Comparison of ENCODE assay signal across 13 mouse cellular contexts in the genomic region with DNA sequence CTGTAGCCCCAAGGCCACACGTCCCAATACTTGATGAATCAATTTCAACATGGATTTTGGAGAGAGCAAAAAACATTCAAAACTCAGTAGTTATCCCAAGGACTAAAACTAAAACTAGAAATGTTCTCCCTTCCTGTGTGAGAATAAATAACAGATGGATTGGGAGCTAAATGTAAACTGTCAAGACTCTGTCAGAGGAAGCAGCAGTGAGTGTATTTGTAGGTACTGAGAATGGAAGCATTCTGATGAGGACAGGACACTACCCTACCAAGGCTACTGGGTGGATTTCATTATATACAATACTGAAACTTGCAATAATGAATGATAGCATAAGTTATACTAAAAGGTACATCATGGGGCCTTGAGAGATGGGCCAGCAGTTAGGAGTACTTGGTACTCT. TPM values are rescaled to one million over a fixed set of nuclear protein-coding genes. Genes with fewer than 3 reads are reported as not detected.
"Had no signal": no experiment of that assay in that cellular context is flagged by ENCODE, and none has a peak within 500 bp of the region (broad histone marks: within the 10 kb centered on the region; RNA-seq: fewer than 3 reads in every experiment).

No protein-coding gene starts in this region.

- DNase-seq: retina, postnatal 1 day; right cerebral cortex, adult 18-20 months; right cerebral cortex, postnatal 14 days; right cerebral cortex, postnatal 25 days; right cerebral cortex, postnatal 4 days; spleen, adult 18-20 months; thymus, adult 18-20 months; thymus, adult 2 months; thymus, postnatal 14 days; thymus, postnatal 25 days; thymus, postnatal 36 days; thymus, postnatal 4 days had no signal

RNA-seq across cellular contexts. Expression of gene Dleu7, which starts 6.0 kb away (rescaled TPM):
- total RNA-seq: neutrophil, adult 5-6 weeks had no signal
